Mouse (Mus musculus) cerebellum, postnatal 14 days (tissue): ENCODE results near the gene Tubgcp6.

ENCODE experiments used
- DNase-seq, 2 experiments: peaks; one replicate each; pipeline ENCODE4 v3.0.0; 2021; ENCODE audit warnings: mixed read lengths in 2 of 2

The Tubgcp6 gene

DNA sequence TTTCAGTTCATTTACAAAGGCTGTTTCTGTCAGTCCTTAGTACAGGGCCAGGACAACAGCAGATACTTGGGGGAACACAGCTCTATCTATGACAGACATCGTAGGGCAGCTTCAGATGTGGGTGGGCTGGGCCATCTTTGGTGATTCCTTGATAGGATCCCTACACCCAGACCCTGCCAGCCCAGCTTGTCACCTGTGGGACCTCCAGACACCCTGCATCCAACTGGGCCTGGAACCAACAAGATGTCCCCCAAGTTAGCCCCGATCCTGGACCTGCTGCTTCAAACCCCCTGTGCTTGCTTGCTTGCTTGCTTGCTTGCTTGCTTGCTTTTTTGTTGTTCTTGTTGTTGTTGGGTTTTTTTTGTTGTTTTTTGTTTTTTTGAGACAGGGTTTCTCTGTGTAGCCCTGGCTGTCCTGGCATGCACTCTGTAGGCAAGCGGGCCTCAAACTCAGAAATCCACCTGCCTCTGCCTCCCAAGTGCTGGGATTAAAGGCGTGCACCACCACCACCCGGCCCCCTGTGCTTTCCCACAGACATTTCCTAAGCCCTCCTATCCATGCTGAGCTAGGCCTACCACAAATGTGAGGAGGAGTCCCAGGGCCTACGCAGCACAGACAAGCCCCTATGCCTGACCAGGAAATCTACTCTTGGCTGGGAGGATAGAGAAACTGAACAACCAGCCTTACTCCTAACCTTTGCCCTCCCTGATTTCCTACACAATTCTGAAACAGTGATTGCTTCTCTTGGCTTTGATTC lies 61.0 kb downstream of the Tubgcp6 start:
- no peak for DNase-seq

- peak; percentile 20 to 24 for DNase-seq
These were observed 62.0 kb downstream of the Tubgcp6 start for GRCm38 (mm10) chr15:89060811-89061460.

- DNase-seq = peak; percentile 71 to 72
These were observed 62.8 kb downstream of the Tubgcp6 start for GRCm38 (mm10) chr15:89060032-89060681.

DNA sequence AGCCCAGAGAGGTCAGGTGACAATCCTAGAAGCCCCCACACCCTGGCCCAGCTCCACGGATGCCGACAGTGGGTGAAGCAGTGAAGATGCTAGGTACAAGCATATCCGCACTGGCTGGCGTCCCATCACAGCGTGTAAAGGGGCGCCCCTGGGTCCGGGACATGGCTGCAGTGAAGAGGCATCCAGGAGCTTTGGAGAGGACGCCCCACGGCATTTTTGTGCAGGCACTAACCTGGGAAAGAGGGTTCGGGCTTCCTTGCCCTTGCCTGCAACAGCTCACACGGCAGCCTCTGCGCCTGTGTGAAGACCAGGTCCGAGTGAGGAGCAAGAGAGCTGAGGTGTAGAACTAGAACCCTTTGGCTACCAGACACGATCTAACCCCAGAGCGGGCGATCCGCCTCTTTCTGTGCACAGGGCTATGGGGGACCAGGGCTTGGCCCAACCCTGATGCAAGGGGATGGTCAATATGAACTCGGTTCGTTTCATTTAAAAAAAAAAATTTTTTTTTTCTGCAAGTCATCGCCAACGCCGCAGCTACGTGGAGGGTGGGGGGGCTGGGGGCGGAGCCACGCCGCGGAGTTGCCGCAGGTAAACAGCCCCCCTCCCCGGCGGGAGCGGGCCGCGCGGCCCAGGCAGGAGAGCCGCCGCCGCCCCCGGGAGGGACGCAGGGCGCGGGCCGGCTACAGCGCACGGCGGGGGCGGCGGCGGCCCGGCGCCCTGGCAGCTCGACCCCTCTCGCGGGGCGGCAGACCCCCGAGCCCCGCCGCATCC lies 63.6 kb downstream of the Tubgcp6 start, which contains the start of gene Panx2:
Gene Panx2, plus strand, starts transcription at position 574 of the 771 bp plus-strand sequence.
- DNase-seq = peak; percentile 73

DNA sequence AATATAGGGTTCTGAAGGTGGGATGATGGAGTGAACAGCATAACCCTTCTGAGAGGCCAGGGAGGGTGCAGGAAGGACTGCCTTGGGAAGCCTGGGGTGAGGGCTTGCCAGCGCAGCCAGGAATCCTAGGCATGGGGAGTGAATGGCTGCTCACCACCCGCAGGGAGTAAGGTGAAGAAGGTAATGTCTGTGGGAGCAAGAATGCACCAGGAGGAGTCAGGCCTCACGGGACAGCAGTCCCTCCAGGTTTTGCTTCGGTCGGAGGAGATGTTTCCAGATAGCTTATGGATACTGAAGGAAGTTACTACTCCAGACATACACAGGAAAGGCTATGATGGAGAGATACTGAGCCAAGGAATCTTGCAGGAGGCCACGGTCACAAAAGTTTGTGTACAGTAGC lies 64.2 kb downstream of the Tubgcp6 start:
- DNase-seq = peak; percentile 25 to 27

DNA sequence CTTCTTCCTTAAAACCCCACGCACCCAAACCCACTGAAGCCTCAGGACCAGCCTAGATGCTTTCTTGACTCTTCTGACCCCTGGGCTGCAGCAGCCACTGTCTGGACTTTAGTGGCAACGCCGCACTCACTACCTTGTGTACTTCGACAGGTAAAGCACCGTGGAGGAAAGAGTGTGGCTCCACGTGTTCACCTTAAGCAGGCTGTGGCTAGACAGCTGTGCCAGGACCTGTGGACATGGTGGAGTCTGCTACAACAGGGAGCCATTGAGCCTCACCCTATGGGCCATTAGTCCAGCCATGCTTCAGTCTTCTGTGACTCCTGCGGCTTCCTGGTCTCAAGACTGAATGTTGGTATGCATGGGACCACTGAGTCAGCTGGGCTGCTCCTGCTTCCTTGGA lies 68.2 kb downstream of the Tubgcp6 start:
- no peak for DNase-seq
